8 mouse cellular contexts compared by ENCODE assay signal in genomic region chr16:29882226-29882972, GRCm38 (mm10).
DNase-seq lines count a peak whose midpoint lies in the region; ATAC-seq and TF ChIP-seq lines count a peak whose summit lies in the region.

No protein-coding gene starts in this region.

- H3K27ac ChIP-seq in kidney, postnatal 0 days, result no peak overlapping the region
- peak overlapping the region; percentile 36; the same call in 1 of the 2 replicates for H3K27ac ChIP-seq in midbrain, embryonic 13.5 days

- no peak for TF ChIP-seq CTCF in E14TG2a.4 (conservative IDR thresholded peaks at IDR 0.05; ENCODE audit: low read length)
- TF ChIP-seq CTCF in kidney, postnatal 0 days (IDR thresholded peaks at IDR 0.05; ENCODE audit: low read depth), result no peak

- H3K4me1 ChIP-seq in E14TG2a.4 (replicated peaks; ENCODE audit: low read depth, low read length), result peaks cover 70% of the 10 kb centered on the region
- H3K4me1 ChIP-seq in kidney, postnatal 0 days (replicated peaks; ENCODE audit: insufficient read depth, low read length), result peaks cover 19% of the 10 kb centered on the region
- H3K4me1 ChIP-seq in midbrain, embryonic 13.5 days (replicated peaks), result peaks cover 32% of the 10 kb centered on the region

- no peaks in the 10 kb centered on the region for H3K36me3 ChIP-seq in E14TG2a.4 (ENCODE audit: insufficient read depth, low read length)
- no peaks in the 10 kb centered on the region for H3K36me3 ChIP-seq in kidney, postnatal 0 days (ENCODE audit: insufficient read depth, low read length)
- no peaks in the 10 kb centered on the region for H3K36me3 ChIP-seq in midbrain, embryonic 13.5 days

- no peak overlapping the region for H3K4me2 ChIP-seq in kidney, postnatal 0 days (ENCODE audit: low read length)
- no peak overlapping the region for H3K4me2 ChIP-seq in midbrain, embryonic 13.5 days (replicated peaks)

- no peak overlapping the region for H3K9ac ChIP-seq in kidney, postnatal 0 days (ENCODE audit: low read depth, low read length)
- H3K9ac ChIP-seq in midbrain, embryonic 13.5 days (replicated peaks), result no peak overlapping the region

- peak overlapping the region; percentile 41 for H3K4me3 ChIP-seq in E14TG2a.4 (replicated peaks; ENCODE audit: low read length)
- no peak overlapping the region for H3K4me3 ChIP-seq in kidney, postnatal 0 days (replicated peaks; ENCODE audit: low read depth, low read length)
- no peak overlapping the region for H3K4me3 ChIP-seq in midbrain, embryonic 13.5 days (replicated peaks)

- no peak for ATAC-seq in kidney, postnatal 0 days (replicated peaks; ENCODE audit: low FRiP score, low read depth)
- ATAC-seq in midbrain, embryonic 13.5 days, result peak; percentile 64

- peaks cover 48% of the 10 kb centered on the region for H3K27me3 ChIP-seq in E14TG2a.4 (ENCODE audit: insufficient read depth, low read length)
- H3K27me3 ChIP-seq in kidney, postnatal 0 days (ENCODE audit: insufficient read depth, low read length), result no peaks in the 10 kb centered on the region
- peaks cover 47% of the 10 kb centered on the region for H3K27me3 ChIP-seq in midbrain, embryonic 13.5 days

- H3K9me3 ChIP-seq in E14TG2a.4 (ENCODE audit: low read length), result no peaks in the 10 kb centered on the region
- no peaks in the 10 kb centered on the region for H3K9me3 ChIP-seq in kidney, postnatal 0 days (replicated peaks; ENCODE audit: low read length)
- no peaks in the 10 kb centered on the region for H3K9me3 ChIP-seq in midbrain, embryonic 13.5 days

- 21% methylated on average over 10 of the region's 10 CpGs for WGBS in kidney, postnatal 0 days
- 11% methylated on average over 10 of the region's 10 CpGs for WGBS in midbrain, embryonic 13.5 days

- DNase-seq in R1 (ENCODE audit: low read depth, low spot score), result peak; percentile 91
- peak; percentile 28 for DNase-seq in embryo, embryonic 9.5 days (ENCODE audit: extremely low spot score)
- peak; percentile 91 to 92 for DNase-seq in heart, adult 18-20 months
- DNase-seq in kidney, postnatal 0 days (ENCODE audit: low spot score), result peak; percentile 59
- DNase-seq in left cerebral cortex, adult 8-10 months (ENCODE audit: low spot score in 2 of 2), result no peak
- DNase-seq in thymus, adult 18-20 months, result no peak

Comparison
In these comparisons a context has a peak if more than half of its experiments do, and no peak if none do; other contexts are left out.
1. DNase-seq: peak in R1 (single experiment), embryo, embryonic 9.5 days (single experiment), heart, adult 18-20 months (2 of 2) and kidney, postnatal 0 days (single experiment); none in left cerebral cortex, adult 8-10 months (0 of 2) and thymus, adult 18-20 months (0 of 2).